Mouse (Mus musculus) lung, embryonic 15.5 days (tissue): Measurements from ENCODE around the gene Fcgrt. TPM values are rescaled to one million over a fixed set of nuclear protein-coding genes. Genes with fewer than 3 reads are reported as not detected.

Source experiments
- ATAC-seq: fragments of 200-750 bp; cut with Nextera tagmentation; 2 replicates; pipeline ENCODE4 v1.8.0; 2017; ENCODE audit warnings: moderate number of reproducible peaks, borderline replicate concordance; ENCODE audit not compliant: low FRiP score, low TSS enrichment; ENCODE audit errors: extremely low read depth
- H3K27ac ChIP-seq: fragments of 300-500 bp; sonication (generic); 2 replicates; pipeline ENCODE4 v1.5.1; 2015; ENCODE audit warnings: moderate library complexity, mild to moderate bottlenecking, inconsistent platforms
- H3K27me3 ChIP-seq: fragments of 300-500 bp; sonication (generic); 2 replicates; pipeline ENCODE4 v1.6.1; 2015; ENCODE audit warnings: inconsistent platforms
- H3K36me3 ChIP-seq: fragments of 300-500 bp; sonication (generic); 2 replicates; pipeline ENCODE4 v1.6.1; 2015; ENCODE audit warnings: inconsistent platforms
- H3K4me1 ChIP-seq: fragments of 300-500 bp; sonication (generic); 2 replicates; pipeline ENCODE4 v1.6.1; 2015; ENCODE audit warnings: inconsistent platforms
- H3K4me2 ChIP-seq: fragments of 300-500 bp; sonication (generic); 2 replicates; pipeline ENCODE4 v1.6.1; 2015; ENCODE audit warnings: inconsistent platforms, mild to moderate bottlenecking, moderate library complexity
- H3K4me3 ChIP-seq: fragments of 300-500 bp; sonication (generic); 2 replicates; pipeline ENCODE4 v1.5.1; 2015; ENCODE audit warnings: mild to moderate bottlenecking, inconsistent platforms
- H3K9ac ChIP-seq: fragments of 300-500 bp; sonication (generic); 2 replicates; pipeline ENCODE4 v1.6.1; 2015; ENCODE audit warnings: inconsistent platforms
- H3K9me3 ChIP-seq: fragments of 300-500 bp; sonication (generic); 2 replicates; pipeline ENCODE4 v1.6.1; 2016; ENCODE audit warnings: inconsistent platforms
- WGBS: fragments of 180-500 bp; shearing (Covaris S2); methylation state at CpG from one replicate; pipeline ENCODE4 v1.1.7; 2015; 5-methylcytosine and 5-hydroxymethylcytosine counted together
- polyA plus RNA-seq: library from polyadenylated mRNA; unstranded; fragments of >200 nt; fragmentation: Nextera tagmentation; extraction: Ambion mirVana; gene quantifications from 2 replicates; pipeline ENCODE4 v1.2.1, GENCODE M21; 2015

Gene Fcgrt
- polyA plus RNA-seq, 1 experiment from 2014 or later: 83.1 TPM

- Histone ChIP-seq H3K4me1 (peaks cover 25% of the 10 kb centered on the region), H3K36me3 (peaks cover 29% of the 10 kb centered on the region), H3K9me3 (no peaks in the 10 kb centered on the region), H3K4me2 (peak overlapping the region; percentile 72), H3K9ac (peak overlapping the region; percentile 62), H3K27ac (peak overlapping the region; percentile 79), H3K27me3 (no peaks in the 10 kb centered on the region), H3K4me3 (peak overlapping the region; percentile 52)
- 6% methylated on average over 35 of the region's 35 CpGs for WGBS
- peak; percentile 68 for ATAC-seq
Measured at GRCm38 (mm10) chr7:45091001-45091990, 12.4 kb downstream of the Fcgrt start.

GRCm38 (mm10) chr7:45090251-45090977 lies 13.2 kb downstream of the Fcgrt start:
- H3K4me2 ChIP-seq: peak overlapping the region; percentile 72
- ATAC-seq: no peak
- no peaks in the 10 kb centered on the region for H3K9me3 ChIP-seq
- H3K27ac ChIP-seq: 0 out of 2 replicates have a peak overlapping the region, but pooled peaks have one; percentile 79
- peaks cover 38% of the 10 kb centered on the region for H3K36me3 ChIP-seq
- 72% methylated on average over 13 of the region's 13 CpGs for WGBS
- peak overlapping the region; percentile 52 for H3K4me3 ChIP-seq
- H3K27me3 ChIP-seq: no peaks in the 10 kb centered on the region
- peaks cover 25% of the 10 kb centered on the region for H3K4me1 ChIP-seq
- peak overlapping the region; percentile 62 for H3K9ac ChIP-seq

- ATAC-seq: no peak
Measured at GRCm38 (mm10) chr7:45088597-45088996, 15.1 kb downstream of the Fcgrt start.

GRCm38 (mm10) chr7:45086084-45086483 lies 17.6 kb downstream of the Fcgrt start:
- H3K4me1 ChIP-seq: peaks cover 19% of the 10 kb centered on the region
- H3K4me3 ChIP-seq: no peak overlapping the region
- 75% methylated on average over 4 of the region's 4 CpGs for WGBS
- no peaks in the 10 kb centered on the region for H3K9me3 ChIP-seq
- H3K27ac ChIP-seq: no peak overlapping the region
- no peak overlapping the region for H3K9ac ChIP-seq
- H3K27me3 ChIP-seq: no peaks in the 10 kb centered on the region
- H3K4me2 ChIP-seq: no peak overlapping the region
- ATAC-seq: no peak
- peaks cover 68% of the 10 kb centered on the region for H3K36me3 ChIP-seq

More at GRCm38 (mm10) chr7:45088597-45088996, 15.1 kb downstream of the Fcgrt start:
- Histone ChIP-seq H3K9ac (no peak overlapping the region), H3K4me3 (no peak overlapping the region), H3K27me3 (no peaks in the 10 kb centered on the region), H3K27ac (no peak overlapping the region), H3K4me1 (peaks cover 24% of the 10 kb centered on the region), H3K36me3 (peaks cover 53% of the 10 kb centered on the region), H3K9me3 (no peaks in the 10 kb centered on the region), H3K4me2 (no peak overlapping the region)
- 92% methylated on average over 17 of the region's 17 CpGs for WGBS

- H3K4me2 ChIP-seq: no peak overlapping the region
- H3K36me3 ChIP-seq: peaks cover 59% of the 10 kb centered on the region
- ATAC-seq: no peak
- H3K9me3 ChIP-seq: no peaks in the 10 kb centered on the region
- H3K4me1 ChIP-seq: peaks cover 9% of the 10 kb centered on the region
- H3K4me3 ChIP-seq: no peak overlapping the region
- H3K27me3 ChIP-seq: no peaks in the 10 kb centered on the region
- H3K27ac ChIP-seq: 0 out of 2 replicates have a peak overlapping the region, but pooled peaks have one; percentile 59
- no peak overlapping the region for H3K9ac ChIP-seq
- WGBS: 78% methylated on average over 22 of the region's 22 CpGs
Measured at GRCm38 (mm10) chr7:45083300-45083890, 20.3 kb downstream of the Fcgrt start.

GRCm38 (mm10) chr7:45082401-45083299 lies 21.0 kb downstream of the Fcgrt start:
- no peak overlapping the region for H3K4me3 ChIP-seq
- WGBS: 65% methylated on average over 25 of the region's 25 CpGs
- peaks cover 9% of the 10 kb centered on the region for H3K4me1 ChIP-seq
- no peak for ATAC-seq
- H3K27me3 ChIP-seq: no peaks in the 10 kb centered on the region
- no peak overlapping the region for H3K9ac ChIP-seq
- H3K27ac ChIP-seq: peak overlapping the region; percentile 59; the same call in 1 of the 2 replicates
- peaks cover 54% of the 10 kb centered on the region for H3K36me3 ChIP-seq
- H3K4me2 ChIP-seq: no peak overlapping the region
- H3K9me3 ChIP-seq: no peaks in the 10 kb centered on the region

- no peak overlapping the region for H3K4me2 ChIP-seq
- H3K27me3 ChIP-seq: no peaks in the 10 kb centered on the region
- peaks cover 9% of the 10 kb centered on the region for H3K4me1 ChIP-seq
- no peaks in the 10 kb centered on the region for H3K9me3 ChIP-seq
- 42% methylated on average over 5 of the region's 5 CpGs for WGBS
- no peak for ATAC-seq
- H3K4me3 ChIP-seq: no peak overlapping the region
- peaks cover 53% of the 10 kb centered on the region for H3K36me3 ChIP-seq
- no peak overlapping the region for H3K27ac ChIP-seq
- no peak overlapping the region for H3K9ac ChIP-seq
Measured at GRCm38 (mm10) chr7:45081016-45081415, 22.6 kb downstream of the Fcgrt start.

- H3K9me3 ChIP-seq: no peaks in the 10 kb centered on the region
- H3K27ac ChIP-seq: no peak overlapping the region
- under 1% methylated on average over 10 of the region's 10 CpGs for WGBS
- no peaks in the 10 kb centered on the region for H3K27me3 ChIP-seq
- peaks cover 52% of the 10 kb centered on the region for H3K36me3 ChIP-seq
- H3K4me2 ChIP-seq: no peak overlapping the region
- H3K4me1 ChIP-seq: peaks cover 9% of the 10 kb centered on the region
- H3K9ac ChIP-seq: no peak overlapping the region
- H3K4me3 ChIP-seq: no peak overlapping the region
- ATAC-seq: peak; percentile 29; the same call in 1 of the 2 replicates
Measured at GRCm38 (mm10) chr7:45079856-45080255, 23.8 kb downstream of the Fcgrt start.

GRCm38 (mm10) chr7:45078513-45078912 lies 25.1 kb downstream of the Fcgrt start:
- Histone ChIP-seq H3K4me3 (no peak overlapping the region), H3K4me2 (no peak overlapping the region), H3K9me3 (no peaks in the 10 kb centered on the region), H3K4me1 (peaks cover 9% of the 10 kb centered on the region), H3K27ac (no peak overlapping the region), H3K9ac (no peak overlapping the region), H3K27me3 (no peaks in the 10 kb centered on the region), H3K36me3 (peaks cover 41% of the 10 kb centered on the region)
- 28% methylated on average over 9 of the region's 9 CpGs for WGBS
- no peak for ATAC-seq

- Histone ChIP-seq H3K9ac (no peak overlapping the region), H3K27ac (no peak overlapping the region), H3K36me3 (peaks cover 34% of the 10 kb centered on the region), H3K9me3 (no peaks in the 10 kb centered on the region), H3K4me2 (no peak overlapping the region), H3K27me3 (no peaks in the 10 kb centered on the region), H3K4me1 (peaks cover 7% of the 10 kb centered on the region), H3K4me3 (no peak overlapping the region)
- 87% methylated on average over 2 of the region's 2 CpGs for WGBS
- ATAC-seq: no peak
Measured at GRCm38 (mm10) chr7:45077829-45078228, 25.8 kb downstream of the Fcgrt start.

- H3K9ac ChIP-seq: no peak overlapping the region
- WGBS: 84% methylated on average over 14 of the region's 14 CpGs
- H3K4me3 ChIP-seq: no peak overlapping the region
- H3K36me3 ChIP-seq: peaks cover 29% of the 10 kb centered on the region
- no peaks in the 10 kb centered on the region for H3K27me3 ChIP-seq
- H3K4me1 ChIP-seq: peaks cover 2% of the 10 kb centered on the region; the same call in 1 of the 2 replicates
- no peaks in the 10 kb centered on the region for H3K9me3 ChIP-seq
- no peak overlapping the region for H3K4me2 ChIP-seq
- no peak for ATAC-seq
- no peak overlapping the region for H3K27ac ChIP-seq
Measured at GRCm38 (mm10) chr7:45077322-45077721, 26.3 kb downstream of the Fcgrt start.
